Mouse (Mus musculus) c-Kit-negative CD71-positive TER-119-positive erythroid progenitor cells, embryonic 14.5 days (primary cell): ENCODE measurements around the gene Pcbp3.

Source experiments
- DNase-seq: peaks from one replicate; pipeline ENCODE4 v3.0.0-alpha.2; 2013; ENCODE audit warnings: low read depth, low spot score

Pcbp3 gene

DNA sequence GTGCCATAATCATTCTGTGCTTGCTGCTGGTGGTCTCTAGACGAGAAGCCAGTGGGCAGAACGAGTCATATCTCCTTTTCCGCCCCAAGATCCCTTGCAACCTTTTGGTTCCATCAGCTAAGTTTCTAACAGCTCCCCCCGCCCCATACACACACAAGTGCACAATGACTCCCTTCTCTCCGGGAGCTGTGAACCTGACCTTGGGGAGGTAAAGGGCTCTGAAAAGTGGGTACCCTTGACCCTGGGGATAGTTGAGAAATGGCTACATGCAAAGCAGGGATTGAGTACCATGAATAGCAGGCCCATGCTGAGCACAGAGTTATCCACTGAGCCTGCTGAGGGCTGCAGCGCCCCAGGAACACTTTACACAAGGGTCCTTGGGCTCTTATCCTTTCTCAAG lies 229.3 kb downstream of the Pcbp3 start:
- DNase-seq, result no peak

GRCm38 (mm10) chr10:76731621-76732239 lies 230.0 kb downstream of the Pcbp3 start:
- no peak for DNase-seq

DNA sequence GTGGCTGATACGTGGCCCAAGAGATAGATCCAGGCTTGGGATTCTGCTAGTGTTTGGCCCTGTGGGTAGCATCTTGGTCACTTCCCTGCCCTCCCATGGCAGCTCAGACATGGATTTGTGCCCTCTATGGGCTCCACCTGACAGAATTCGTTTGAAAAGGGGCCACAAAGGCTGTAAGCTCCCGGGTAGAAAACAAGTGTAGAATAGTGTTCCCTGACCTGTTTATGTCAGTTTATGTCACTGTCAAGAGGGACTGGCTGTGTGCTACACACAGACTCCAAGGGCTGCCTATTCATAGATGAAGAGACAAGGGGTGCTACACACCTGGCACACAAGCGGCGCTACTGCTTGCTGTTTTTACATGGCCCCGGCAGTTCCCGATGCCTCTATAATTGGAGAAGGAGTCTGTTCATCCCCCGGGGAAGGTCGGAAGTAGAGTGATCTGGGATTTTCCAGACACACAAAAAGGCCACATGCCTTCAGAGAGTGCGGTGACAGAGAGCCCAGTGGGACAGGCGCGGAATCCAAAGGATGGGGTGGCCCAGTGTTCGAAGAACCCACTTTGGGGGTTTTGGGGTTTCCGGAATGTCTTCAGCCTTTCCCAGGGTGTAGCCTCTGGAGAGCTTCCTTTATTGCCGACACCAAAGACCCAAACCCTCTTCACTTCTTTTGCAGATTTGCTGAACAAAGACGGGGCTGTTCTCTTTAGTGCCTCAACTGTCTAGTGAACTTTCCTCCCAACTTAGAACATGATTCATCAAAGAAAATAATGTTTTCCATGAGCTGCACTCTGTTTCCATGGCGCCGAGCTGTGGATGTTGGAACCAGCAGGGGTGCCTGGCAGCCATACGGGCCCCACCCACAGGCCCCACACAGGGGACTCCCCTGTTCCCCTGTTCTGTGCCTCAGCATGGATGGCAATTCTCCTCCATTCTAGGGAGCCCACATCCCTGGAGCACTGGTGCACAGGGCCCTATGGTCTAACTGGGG lies 231.8 kb downstream of the Pcbp3 start:
- no peak for DNase-seq

GRCm38 (mm10) chr10:76728369-76728768 lies 233.3 kb downstream of the Pcbp3 start:
- DNase-seq, result no peak

- no peak for DNase-seq
Measured at GRCm38 (mm10) chr10:76727301-76727700, 234.4 kb downstream of the Pcbp3 start.

- no peak for DNase-seq
Measured at GRCm38 (mm10) chr10:76726866-76727265, 234.8 kb downstream of the Pcbp3 start.

- DNase-seq, result no peak
Measured at GRCm38 (mm10) chr10:76725682-76726285, 235.9 kb downstream of the Pcbp3 start, which contains the start of gene Col6a1. TSS of gene Col6a1 (minus strand) at chr10:76726168.

- DNase-seq, result no peak
Measured at GRCm38 (mm10) chr10:76725097-76725496, 236.6 kb downstream of the Pcbp3 start.

DNA sequence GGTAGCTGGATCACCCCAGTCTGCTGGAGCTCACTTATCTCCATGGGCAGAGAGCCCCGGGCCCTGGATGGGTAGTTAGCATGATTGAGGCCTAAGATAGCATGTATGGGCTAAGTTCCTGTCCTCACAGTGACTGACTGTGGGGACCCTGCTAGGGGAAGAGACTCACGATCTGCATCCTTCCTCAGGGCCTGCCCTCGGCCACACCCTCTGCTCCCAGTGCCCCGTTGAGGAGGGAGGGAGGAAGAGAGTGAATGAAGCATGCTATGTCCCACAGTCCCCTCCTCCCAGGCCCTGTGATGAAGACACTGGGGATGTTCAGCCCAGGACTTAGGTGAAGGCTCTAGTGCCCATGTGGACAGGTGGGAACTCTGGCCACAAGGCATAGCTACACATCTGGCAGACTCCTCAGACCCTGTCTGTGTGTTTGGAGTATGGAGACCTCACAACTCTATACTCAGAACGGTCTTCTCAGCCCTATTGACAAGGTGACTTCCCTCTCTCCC lies 237.4 kb downstream of the Pcbp3 start:
- DNase-seq, result no peak

DNA sequence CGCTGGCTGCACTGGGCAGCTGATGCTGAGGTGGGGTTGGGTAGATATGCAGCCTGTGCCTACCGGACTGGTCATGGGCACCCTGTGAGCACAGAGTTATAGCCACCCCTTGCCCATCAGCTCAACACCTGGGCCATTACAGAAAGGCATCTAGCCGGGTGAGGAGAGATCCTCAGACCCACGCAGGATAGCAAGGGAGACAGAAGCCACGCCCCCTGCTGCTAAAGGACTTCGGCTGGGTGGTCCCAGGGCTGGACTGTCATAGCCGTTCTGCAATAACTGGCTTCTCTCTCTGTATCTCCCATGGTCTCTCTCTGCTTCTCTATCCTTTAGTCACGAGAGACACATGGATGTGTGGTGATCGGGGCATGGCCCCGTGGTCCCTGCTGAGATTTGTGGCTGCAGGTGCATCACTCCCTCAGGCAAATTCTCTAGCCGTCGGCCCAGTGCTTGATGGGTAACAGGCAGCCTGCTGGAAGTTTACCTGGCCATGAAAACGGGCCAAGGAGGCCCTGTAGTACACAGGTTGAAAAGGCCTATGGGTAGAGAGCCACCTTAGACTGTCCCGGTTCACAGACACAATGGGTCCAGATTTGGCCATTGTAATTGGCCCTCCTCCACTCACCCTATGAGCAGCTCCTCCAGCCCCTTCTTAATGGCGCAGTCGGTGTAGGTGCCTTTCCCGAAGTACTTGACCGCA lies 238.8 kb downstream of the Pcbp3 start:
- no peak for DNase-seq

DNA sequence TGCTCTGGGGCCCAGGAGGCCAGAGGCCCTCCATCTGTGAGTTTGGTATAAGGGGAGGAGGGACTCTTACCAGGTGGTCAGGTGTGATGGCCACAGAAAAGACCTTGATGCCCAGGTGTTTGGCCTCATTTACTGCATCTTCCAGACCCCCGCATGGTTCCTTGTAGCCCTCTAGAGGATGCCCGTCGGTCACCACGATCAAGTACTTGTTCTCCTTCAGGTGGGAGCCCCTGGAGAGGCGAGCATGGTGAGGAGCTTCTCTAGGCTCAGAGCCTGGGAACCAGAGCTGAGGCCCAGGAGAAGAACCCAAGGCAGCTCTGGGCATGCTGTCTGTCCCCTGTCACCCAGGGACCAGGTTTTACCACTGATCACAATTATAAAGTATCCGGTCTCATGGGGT lies 239.9 kb downstream of the Pcbp3 start:
- DNase-seq, result no peak

- DNase-seq, result no peak
Measured at GRCm38 (mm10) chr10:76721216-76721615, 240.5 kb downstream of the Pcbp3 start.

DNA sequence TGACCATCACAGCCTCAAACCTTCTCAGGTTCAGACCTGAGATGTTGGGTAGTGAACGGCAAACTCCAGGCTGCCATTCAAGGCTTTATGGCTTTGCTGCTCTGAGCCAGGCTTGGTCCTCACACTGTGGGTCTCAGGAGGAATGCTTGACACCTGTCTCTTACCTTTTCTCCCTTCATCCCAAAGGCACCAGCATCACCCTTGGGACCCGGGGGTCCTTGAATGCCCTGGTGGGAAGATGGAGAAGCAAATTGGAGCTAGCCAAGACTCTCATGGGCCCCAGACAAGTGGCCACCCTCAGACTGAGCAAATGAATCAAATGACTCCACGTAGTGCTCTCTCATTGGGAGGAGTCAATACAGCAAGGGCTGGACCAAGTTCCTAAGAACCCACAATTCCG lies 244.1 kb downstream of the Pcbp3 start:
- DNase-seq, result no peak

DNA sequence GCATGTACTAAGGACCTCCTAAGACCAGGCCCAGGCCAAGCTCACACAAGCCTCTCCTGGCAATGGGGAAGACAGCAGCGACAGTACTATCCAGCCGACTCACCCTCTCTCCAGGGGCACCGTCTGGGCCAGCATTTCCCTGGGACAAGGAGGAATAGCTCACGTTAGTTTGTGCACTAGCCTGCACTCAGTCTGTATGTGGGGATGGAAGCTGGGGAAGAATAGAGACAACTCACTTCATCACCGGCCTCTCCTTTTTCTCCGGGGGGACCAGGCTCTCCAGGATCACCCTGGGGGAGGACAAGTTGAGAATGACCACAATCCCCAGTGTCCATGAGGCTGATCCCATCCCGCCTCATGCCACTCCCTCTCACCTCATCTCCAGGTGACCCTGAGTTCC lies 244.7 kb downstream of the Pcbp3 start:
- DNase-seq, result no peak

DNA sequence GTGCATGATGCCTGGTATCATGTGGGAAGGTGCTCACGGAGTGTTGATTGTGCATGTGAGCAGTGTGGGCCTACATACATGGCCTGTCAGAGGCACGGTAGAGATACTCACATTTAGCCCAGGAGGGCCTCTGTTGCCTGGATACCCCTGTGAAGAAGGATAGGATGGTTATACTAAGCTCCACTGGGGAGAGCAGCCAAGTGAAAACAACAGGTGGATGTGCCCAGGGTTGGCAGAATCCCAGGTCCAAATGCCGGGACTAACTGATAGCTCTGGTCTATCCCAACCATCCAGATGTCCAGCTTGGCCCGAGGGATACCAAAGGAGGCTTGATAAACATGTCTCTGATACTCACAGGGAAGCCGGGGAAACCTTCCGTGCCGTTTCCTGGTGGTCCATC lies 247.4 kb downstream of the Pcbp3 start:
- no peak for DNase-seq

DNA sequence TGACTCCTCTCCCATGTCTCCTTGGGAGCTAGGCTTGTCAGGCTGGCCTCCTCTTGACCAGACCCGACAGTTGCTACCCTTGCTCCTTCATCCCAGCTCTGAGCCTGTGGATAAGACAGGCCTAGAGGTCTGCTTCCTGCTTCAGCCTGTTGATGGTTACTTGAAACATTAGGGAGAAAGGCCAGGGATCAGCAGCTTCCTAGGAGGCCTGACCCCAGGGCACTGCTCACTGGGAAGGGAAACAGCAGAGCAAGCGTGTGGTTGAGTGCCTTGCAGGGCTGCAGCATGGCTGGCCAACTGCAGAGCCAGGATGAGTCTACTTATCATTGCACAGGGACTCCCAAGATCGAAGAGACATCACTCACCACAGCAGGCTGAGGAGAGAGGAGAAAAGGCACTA lies 249.2 kb downstream of the Pcbp3 start:
- DNase-seq, result no peak
